Mouse (Mus musculus) regulatory T cell (primary cell): ENCODE measurements around the gene Prkce.

ENCODE experiments used
- in situ Hi-C: fragments of 300-600 bp; cut with MboI, MseI; formaldehyde crosslinking; loops from one replicate; pipeline ENCODE4 v1.15.1; 2025; ENCODE audit warnings: high pct_unique_total_duplicates

Gene Prkce

DNA sequence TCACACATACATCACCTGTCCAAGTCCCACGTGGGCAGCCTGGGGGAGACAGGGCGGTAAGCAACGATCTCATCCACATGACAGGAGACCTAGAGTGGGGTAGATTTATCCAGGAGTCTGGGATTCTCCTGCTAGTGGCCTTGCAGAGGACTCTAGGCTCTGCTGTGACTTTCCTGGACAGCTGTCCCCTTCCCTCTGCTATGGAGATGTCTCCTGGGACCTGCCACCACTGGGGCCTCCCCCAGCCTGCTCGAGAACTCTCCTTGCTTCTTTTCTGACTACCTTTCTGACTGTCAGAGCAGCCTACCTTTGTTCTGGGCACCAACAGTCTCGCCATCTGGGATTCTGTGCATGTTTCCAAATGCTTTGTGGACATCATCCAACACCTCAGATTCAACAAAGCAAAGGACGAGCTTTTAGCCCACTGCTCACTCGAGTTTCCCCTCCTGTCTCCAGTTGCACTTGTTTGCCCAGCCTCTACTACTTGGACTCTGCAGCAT, 82.9 kb downstream of the Prkce start:
- in situ Hi-C loops = no loop called here

GRCm38 (mm10) chr17:86253884-86254283, 86.3 kb downstream of the Prkce start:
- in situ Hi-C loops = no loop called here

DNA sequence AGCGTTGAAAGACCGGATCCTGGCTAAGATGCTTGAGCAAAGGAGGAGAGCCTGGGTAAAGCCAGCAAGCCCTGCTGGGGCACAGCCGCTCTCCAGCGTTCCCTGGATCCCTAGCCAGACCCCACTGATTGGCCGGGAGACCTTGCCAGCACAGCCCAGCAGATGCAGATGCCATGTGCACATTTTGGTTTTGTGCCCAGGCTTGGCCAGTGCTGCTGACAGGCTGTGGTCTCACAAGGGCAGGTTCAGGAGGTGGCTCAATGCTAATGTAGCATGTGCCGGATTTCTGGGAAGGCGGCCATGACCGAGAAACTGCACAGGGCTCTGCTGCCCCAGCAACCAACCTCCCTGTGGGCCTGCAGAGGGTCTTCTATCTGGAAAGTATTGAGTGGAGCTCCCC, 86.7 kb downstream of the Prkce start:
- in situ Hi-C loops = no loop called here

- in situ Hi-C loops = no loop called here
These were observed 87.4 kb downstream of the Prkce start for GRCm38 (mm10) chr17:86254978-86255377.

DNA sequence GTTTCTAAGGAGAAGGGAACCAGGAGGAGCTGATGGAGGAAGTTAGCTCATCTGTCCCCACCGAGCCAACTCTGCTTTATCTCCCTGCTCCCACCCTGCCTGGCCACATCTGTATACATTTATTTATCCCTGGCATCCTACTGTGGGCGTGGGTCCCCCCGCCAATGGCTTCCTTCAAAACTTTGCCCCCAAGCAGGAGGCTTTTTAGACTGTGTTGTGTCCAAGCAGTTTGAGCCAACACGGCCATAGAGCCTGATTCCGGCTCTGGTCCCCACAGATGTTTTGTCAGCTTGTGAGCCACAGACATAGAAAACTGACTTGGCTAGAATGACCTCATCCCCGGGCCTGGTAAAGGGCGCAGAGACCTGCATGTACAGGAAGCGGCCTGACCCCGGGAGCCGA, 89.1 kb downstream of the Prkce start:
- in situ Hi-C loops = no loop called here

DNA sequence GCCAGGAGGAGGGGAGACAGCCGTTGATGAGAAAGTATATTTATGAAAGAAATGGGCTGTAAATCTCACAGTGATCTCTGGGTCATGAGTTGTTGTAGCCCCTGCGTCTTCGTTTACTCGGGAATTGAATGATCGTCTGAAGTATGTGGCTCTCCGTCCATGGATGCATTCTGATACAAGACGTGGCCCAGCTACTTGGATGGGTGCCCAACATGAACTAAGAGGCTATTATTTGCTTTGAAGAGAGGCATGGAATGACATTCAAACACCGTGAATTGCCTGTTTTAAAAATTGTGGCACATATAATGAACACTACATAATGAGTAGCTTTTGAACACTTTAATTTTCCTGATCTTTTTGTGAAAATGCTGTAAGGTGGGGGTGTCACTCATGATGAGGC, 93.5 kb downstream of the Prkce start:
- in situ Hi-C loops = no loop called here

- in situ Hi-C loops = no loop called here
These were observed 96.5 kb downstream of the Prkce start for GRCm38 (mm10) chr17:86263985-86264649.

DNA sequence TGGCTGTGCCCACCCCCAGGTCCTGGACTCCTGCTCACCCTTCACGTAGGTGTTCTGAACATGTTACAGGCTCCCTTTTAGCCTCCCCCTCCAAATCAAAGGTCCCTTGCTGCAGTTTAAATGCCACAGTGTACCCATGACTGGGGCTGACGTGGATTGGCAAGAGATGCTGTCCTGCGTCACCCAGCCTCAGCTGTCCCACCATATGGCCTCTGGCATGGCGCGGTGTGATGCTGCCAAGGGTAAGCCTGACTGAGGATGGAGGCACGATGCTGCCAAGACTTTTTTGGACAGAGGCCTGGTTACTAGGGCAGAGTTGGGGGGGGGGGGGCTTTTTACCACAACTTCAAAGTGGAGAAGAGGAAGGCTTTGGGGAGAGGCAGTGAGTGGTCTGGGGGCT, 98.5 kb downstream of the Prkce start:
- in situ Hi-C loops = no loop called here

GRCm38 (mm10) chr17:86267126-86267760, 99.7 kb downstream of the Prkce start:
- in situ Hi-C loops = no loop called here

GRCm38 (mm10) chr17:86269639-86270038, 102.1 kb downstream of the Prkce start:
- in situ Hi-C loops = no loop called here

- in situ Hi-C loops = no loop called here
These were observed 102.9 kb downstream of the Prkce start for GRCm38 (mm10) chr17:86270523-86270922.

DNA sequence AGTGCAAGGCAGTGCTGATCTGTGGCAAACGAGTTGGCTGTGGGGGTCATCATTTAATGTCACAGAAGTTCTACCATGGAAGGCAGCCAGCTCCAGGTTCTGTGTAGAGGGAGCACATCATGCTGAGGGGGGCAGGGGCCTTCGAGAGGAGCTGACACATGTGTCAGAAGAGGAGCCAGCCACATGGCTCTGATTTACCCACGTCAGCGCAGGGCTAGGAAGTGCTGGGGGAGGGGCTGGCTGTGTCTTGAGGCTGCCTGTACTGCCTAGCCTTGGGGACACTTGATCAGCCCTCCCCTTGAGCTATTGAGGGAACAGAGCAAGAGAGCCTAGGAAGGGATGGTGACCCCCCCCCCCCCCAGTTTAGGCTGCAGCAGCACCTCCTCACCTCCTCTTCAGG, 103.7 kb downstream of the Prkce start:
- in situ Hi-C loops = no loop called here

DNA sequence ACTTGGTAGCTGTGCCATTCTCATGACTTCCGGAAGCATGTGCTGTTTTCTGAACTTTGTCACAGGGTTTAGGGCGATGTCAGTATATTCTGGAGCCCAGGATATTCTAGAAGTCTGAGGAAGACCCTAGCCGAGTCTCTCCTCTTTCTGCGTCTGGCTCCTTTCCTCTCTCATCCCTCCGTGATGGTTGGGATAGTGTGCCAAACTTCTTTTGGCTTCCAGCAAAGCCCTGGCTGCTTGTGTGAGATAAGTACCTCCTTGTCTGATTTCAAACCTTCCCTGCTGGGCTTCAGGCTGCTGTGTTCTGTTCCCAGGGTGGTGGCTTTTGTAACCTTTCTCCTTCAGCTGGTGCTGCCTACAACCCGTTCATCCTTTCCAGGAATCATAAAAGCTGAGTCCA, 105.4 kb downstream of the Prkce start:
- in situ Hi-C loops = no loop called here

- in situ Hi-C loops = no loop called here
These were observed 106.2 kb downstream of the Prkce start for GRCm38 (mm10) chr17:86273566-86274349.

GRCm38 (mm10) chr17:86274350-86274744, 106.8 kb downstream of the Prkce start:
- in situ Hi-C loops = no loop called here

DNA sequence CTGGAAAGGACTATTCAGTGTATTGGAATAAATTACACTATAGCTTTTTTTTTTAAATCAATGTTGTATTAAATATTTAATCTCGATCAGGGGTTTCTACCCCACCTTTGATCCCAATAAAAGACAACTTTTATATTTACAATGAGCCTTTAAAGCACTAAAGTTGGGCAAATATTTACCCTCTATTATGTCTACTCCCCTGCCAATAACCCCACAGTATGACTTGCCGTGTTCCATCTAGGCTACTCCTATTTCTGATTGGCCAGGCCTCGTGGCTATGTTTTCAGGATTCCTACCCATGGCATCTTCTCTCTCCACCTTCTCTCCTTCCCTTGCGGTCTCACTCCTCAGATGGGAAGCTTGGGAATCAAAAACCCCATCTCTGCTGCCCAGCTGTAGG, 108.8 kb downstream of the Prkce start:
- in situ Hi-C loops = no loop called here

GRCm38 (mm10) chr17:86277032-86277798, 109.6 kb downstream of the Prkce start:
- in situ Hi-C loops = no loop called here

DNA sequence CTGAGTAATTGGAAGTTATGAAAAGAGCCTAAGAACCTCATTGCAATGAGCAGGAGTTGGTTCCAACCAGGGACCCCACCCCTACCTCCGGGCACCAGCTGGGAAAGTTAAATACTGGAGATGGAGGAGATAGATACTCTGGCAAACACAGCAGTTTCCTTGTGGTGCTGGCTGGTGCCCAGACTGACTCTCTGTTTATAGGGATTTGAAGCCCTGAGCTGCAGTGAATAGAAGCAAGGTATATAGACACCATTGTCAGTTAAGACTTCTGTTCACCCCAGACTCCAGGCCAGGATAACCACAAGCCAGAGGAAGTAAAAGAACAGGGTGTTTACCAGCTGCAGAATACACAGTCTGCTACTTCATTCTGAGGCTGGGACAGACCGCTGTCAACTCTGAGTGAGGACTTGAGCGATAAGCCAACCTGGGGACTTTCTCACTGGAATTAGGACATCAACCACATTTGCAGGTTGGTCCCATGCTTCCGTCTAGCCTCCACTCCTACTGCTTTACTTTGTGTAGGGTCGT, 110.5 kb downstream of the Prkce start:
- in situ Hi-C loops = no loop called here

GRCm38 (mm10) chr17:86279751-86280150, 112.2 kb downstream of the Prkce start:
- in situ Hi-C loops = no loop called here

GRCm38 (mm10) chr17:86283741-86284140, 116.2 kb downstream of the Prkce start:
- in situ Hi-C loops = no loop called here

- in situ Hi-C loops = no loop called here
These were observed 117.5 kb downstream of the Prkce start for GRCm38 (mm10) chr17:86285058-86285457.
